Mouse (Mus musculus) left cerebral cortex, postnatal 25 days (tissue): ENCODE data around the gene Milr1. TPM values are rescaled to one million over a fixed set of nuclear protein-coding genes. Genes with fewer than 3 reads are reported as not detected.
"Not testable (repeated sequence)": the region's sequence is repeated elsewhere in the genome, so short reads cannot be mapped to it uniquely, and the experiment has no call there.

Source experiments
- DNase-seq, 2 experiments: peaks; one replicate each; pipeline ENCODE4 v3.0.0; 2022; ENCODE audit warnings: low spot score in 2 of 2, mixed read lengths in 1 of 2
- intact Hi-C: fragments of 180-260 bp; cut with DNase I; formaldehyde crosslinking; loops from one replicate; pipeline ENCODE4 v1.15.1; 2025
- total RNA-seq, 2 experiments: library from RNA; stranded (reverse); gene quantifications; 2 replicates each; pipeline ENCODE4 v1.2.3; 2021

Gene Milr1
- total RNA-seq, 2 experiments from 2014 or later: not detected

GRCm38 (mm10) chr11:106788026-106788774 lies 37.2 kb downstream of the Milr1 start:
- DNase-seq: peak; percentile 98
- intact Hi-C loops: loop anchor here (2.0 to 5.0 kb wide), 3 partner anchors 27 to 209 kb away; partner anchors contain the start of gene Kpna2

- intact Hi-C loops: loop anchor here (2.0 to 5.0 kb wide), 3 partner anchors 26 to 208 kb away; partner anchors contain the start of gene Kpna2
Measured at GRCm38 (mm10) chr11:106788775-106789459, 37.9 kb downstream of the Milr1 start, which contains the start of the genes Ddx5 and Cep95. Ddx5 (minus strand) TSS chr11:106789185. Cep95 (plus strand) TSS chr11:106789252.

GRCm38 (mm10) chr11:106789649-106790048 lies 38.6 kb downstream of the Milr1 start:
- no peak for DNase-seq
- intact Hi-C loops: loop anchor here (2.0 to 5.0 kb wide), 3 partner anchors 25 to 208 kb away; partner anchors contain the start of gene Kpna2

More at GRCm38 (mm10) chr11:106788775-106789459, 37.9 kb downstream of the Milr1 start, which contains the start of the genes Ddx5 and Cep95:
- DNase-seq: peak; percentile 99

- DNase-seq: no peak
- intact Hi-C loops: no loop called here
Measured at GRCm38 (mm10) chr11:106793846-106794245, 42.8 kb downstream of the Milr1 start.

GRCm38 (mm10) chr11:106795679-106796078 lies 44.7 kb downstream of the Milr1 start:
- DNase-seq: peak in 1 of 2 experiments; percentile 39
- intact Hi-C loops: no loop called here

- intact Hi-C loops: loop anchor here (5.0 kb wide), 1 partner anchor 175 kb away; no protein-coding TSS in a partner anchor
- DNase-seq: no peak
Measured at GRCm38 (mm10) chr11:106802069-106802627, 51.1 kb downstream of the Milr1 start.

GRCm38 (mm10) chr11:106807442-106807841 lies 56.4 kb downstream of the Milr1 start:
- intact Hi-C loops, DNase-seq: not testable (repeated sequence)

- intact Hi-C loops: no loop called here
- no peak for DNase-seq
Measured at GRCm38 (mm10) chr11:106812410-106813136, 61.5 kb downstream of the Milr1 start.

- DNase-seq: peak in 1 of 2 experiments; percentile 7
- intact Hi-C loops: loop anchor here (2.0 kb wide), 1 partner anchor 26 kb away; the partner anchor contains the start of genes Cep95 and Ddx5
Measured at GRCm38 (mm10) chr11:106814601-106815320, 63.7 kb downstream of the Milr1 start.

GRCm38 (mm10) chr11:106815331-106815730 lies 64.3 kb downstream of the Milr1 start:
- DNase-seq: peak in 1 of 2 experiments; percentile 59
- intact Hi-C loops: loop anchor here (2.0 kb wide), 1 partner anchor 27 kb away; the partner anchor contains the start of genes Cep95 and Ddx5

GRCm38 (mm10) chr11:106815761-106816160 lies 64.7 kb downstream of the Milr1 start:
- peak; percentile 15 to 70 for DNase-seq
- intact Hi-C loops: loop anchor here (2.0 kb wide), 1 partner anchor 27 kb away; the partner anchor contains the start of genes Cep95 and Ddx5

GRCm38 (mm10) chr11:106816316-106816715 lies 65.3 kb downstream of the Milr1 start:
- peak in 1 of 2 experiments; percentile 14 for DNase-seq
- intact Hi-C loops: no loop called here

GRCm38 (mm10) chr11:106817156-106817555 lies 66.1 kb downstream of the Milr1 start:
- peak; percentile 10 to 75 for DNase-seq
- intact Hi-C loops: no loop called here

- intact Hi-C loops: no loop called here
- peak in 1 of 2 experiments; percentile 17 for DNase-seq
Measured at GRCm38 (mm10) chr11:106817808-106818207, 66.8 kb downstream of the Milr1 start.

GRCm38 (mm10) chr11:106818341-106818740 lies 67.3 kb downstream of the Milr1 start:
- DNase-seq: peak; percentile 18 to 62
- intact Hi-C loops: no loop called here
